Comparison of ENCODE assay signal across 9 mouse cellular contexts in genomic region chr9:22518394-22519041, GRCm38 (mm10). TPM values are rescaled to one million over a fixed set of nuclear protein-coding genes. Genes with fewer than 3 reads are reported as not detected.
A peak's percentile ranks its signal among the peaks of the same experiment; 100 is the strongest.
DNase-seq lines count a peak whose midpoint lies in the region; ATAC-seq lines count a peak whose summit lies in the region.
"Had no signal": no experiment of that assay in that cellular context is flagged by ENCODE, and none has a peak within 500 bp of the region (broad histone marks: within the 10 kb centered on the region; RNA-seq: fewer than 3 reads in every experiment).

No protein-coding gene starts in this region.

- ATAC-seq in hindbrain, embryonic 15.5 days (ENCODE audit: low FRiP score, low read depth), result peak; percentile 68; the same call in 1 of the 2 replicates
- peak; percentile 95 for ATAC-seq in megakaryocyte-erythroid progenitor cell, adult 5-6 weeks (replicated peaks; ENCODE audit: low FRiP score, low TSS enrichment, poor library complexity, severe bottlenecking)

- peaks cover 7% of the 10 kb centered on the region for H3K9me3 ChIP-seq in embryonic facial prominence, embryonic 10.5 days
- H3K9me3 ChIP-seq in hindbrain, embryonic 15.5 days, result peaks cover 5% of the 10 kb centered on the region; the same call in 1 of the 2 replicates

- WGBS in embryonic facial prominence, embryonic 10.5 days, result 92% methylated on average over 3 of the region's 3 CpGs
- WGBS in hindbrain, embryonic 15.5 days, result 90% methylated on average over 3 of the region's 3 CpGs

- H3K9ac ChIP-seq in hindbrain, embryonic 15.5 days, result no peak overlapping the region
- H3K9ac ChIP-seq: limb, embryonic 12.5 days had no signal

- no peak overlapping the region for H3K4me2 ChIP-seq in hindbrain, embryonic 15.5 days
- H3K4me2 ChIP-seq: limb, embryonic 12.5 days had no signal

- no peak overlapping the region for H3K27ac ChIP-seq in embryonic facial prominence, embryonic 10.5 days (replicated peaks)
- H3K27ac ChIP-seq in hindbrain, embryonic 15.5 days (replicated peaks), result no peak overlapping the region
- H3K27ac ChIP-seq: limb, embryonic 12.5 days had no signal

- no peak overlapping the region for H3K4me3 ChIP-seq in embryonic facial prominence, embryonic 10.5 days
- no peak overlapping the region for H3K4me3 ChIP-seq in hindbrain, embryonic 15.5 days
- H3K4me3 ChIP-seq: limb, embryonic 12.5 days had no signal

- H3K36me3 ChIP-seq in embryonic facial prominence, embryonic 10.5 days (replicated peaks), result no peaks in the 10 kb centered on the region
- H3K36me3 ChIP-seq in hindbrain, embryonic 15.5 days, result no peaks in the 10 kb centered on the region

- peak; percentile 24 to 51 for DNase-seq in heart, adult 18-20 months
- no peak for DNase-seq in heart, adult 9 months (ENCODE audit: low spot score in 2 of 2)
- DNase-seq in adrenal gland, adult 2 months, result peak; percentile 14
- DNase-seq in embryonic facial prominence, embryonic 10.5 days (ENCODE audit: low spot score), result peak; percentile 58
- DNase-seq in layer of hippocampus, postnatal 25 days (ENCODE audit: extremely low spot score in 1 of 2, low spot score in 1 of 2), result peak; percentile 12 to 65
- peak; percentile 17 to 66 for DNase-seq in spleen, postnatal 4 days (ENCODE audit: low spot score in 2 of 2)

- H3K4me1 ChIP-seq in embryonic facial prominence, embryonic 10.5 days, result no peaks in the 10 kb centered on the region
- H3K4me1 ChIP-seq in hindbrain, embryonic 15.5 days (replicated peaks), result no peaks in the 10 kb centered on the region

- H3K27me3 ChIP-seq in embryonic facial prominence, embryonic 10.5 days (replicated peaks; ENCODE audit: low read depth, poor library complexity, severe bottlenecking), result no peaks in the 10 kb centered on the region
- H3K27me3 ChIP-seq in hindbrain, embryonic 15.5 days, result no peaks in the 10 kb centered on the region
- H3K27me3 ChIP-seq: limb, embryonic 12.5 days had no signal

RNA-seq across cellular contexts. Expression of gene Bbs9, which starts 43.0 kb away (rescaled TPM):
- 10 to 100 TPM; 12.9 to 14.0 TPM for total RNA-seq in heart, adult 18-20 months (2021)
- total RNA-seq in adrenal gland, adult 2 months (2021), result 10 to 100 TPM; 12.8 to 18.0 TPM
- 4.3 and 6.0 TPM in 2 replicates for polyA plus RNA-seq in adrenal gland, adult 2 months (2012; rRNA removed)
- polyA plus RNA-seq in embryonic facial prominence, embryonic 10.5 days (2016; fragmentation: Nextera tagmentation; extraction: Ambion mirVana), result 11.9 and 12.9 TPM in 2 replicates
- 19.6 and 22.7 TPM in 2 replicates for polyA plus RNA-seq in hindbrain, embryonic 15.5 days (2015; fragmentation: Nextera tagmentation; extraction: Ambion mirVana)
- total RNA-seq in layer of hippocampus, postnatal 25 days (2021), result 10 to 100 TPM; 22.1 to 25.2 TPM
- 12.2 and 25.8 TPM in 2 replicates for total RNA-seq in megakaryocyte-erythroid progenitor cell, adult 5-6 weeks (2014; fragmentation: Nextera tagmentation)
- total RNA-seq in megakaryocyte-erythroid progenitor cell, adult 5-6 weeks (2017), result 17.8 and 20.2 TPM in 2 replicates

RNA-seq across cellular contexts. Expression of gene Rp9, which starts 49.0 kb away (rescaled TPM):
- 10 to 100 TPM; 39.2 to 39.6 TPM for total RNA-seq in heart, adult 18-20 months (2021)
- total RNA-seq in adrenal gland, adult 2 months (2021), result 10 to 100 TPM; 34.2 to 39.0 TPM
- polyA plus RNA-seq in adrenal gland, adult 2 months (2012; rRNA removed), result 96.1 and 145 TPM in 2 replicates
- polyA plus RNA-seq in embryonic facial prominence, embryonic 10.5 days (2016; fragmentation: Nextera tagmentation; extraction: Ambion mirVana), result 46.9 and 51.0 TPM in 2 replicates
- polyA plus RNA-seq in hindbrain, embryonic 15.5 days (2015; fragmentation: Nextera tagmentation; extraction: Ambion mirVana), result 67.5 and 71.1 TPM in 2 replicates
- total RNA-seq in layer of hippocampus, postnatal 25 days (2021), result 10 to 100 TPM; 29.2 to 32.4 TPM
- total RNA-seq in megakaryocyte-erythroid progenitor cell, adult 5-6 weeks (2014; fragmentation: Nextera tagmentation), result 128 and 174 TPM in 2 replicates
- total RNA-seq in megakaryocyte-erythroid progenitor cell, adult 5-6 weeks (2017), result 257 and 309 TPM in 2 replicates

Comparison
In these comparisons a context has a peak if more than half of its experiments do, and no peak if none do; other contexts are left out.
1. DNase-seq: peak in heart, adult 18-20 months (2 of 2), adrenal gland, adult 2 months (single experiment), embryonic facial prominence, embryonic 10.5 days (single experiment), layer of hippocampus, postnatal 25 days (2 of 2) and spleen, postnatal 4 days (2 of 2); none in heart, adult 9 months (0 of 2).